21 mouse cellular contexts compared by ENCODE assay signal in the genomic region with DNA sequence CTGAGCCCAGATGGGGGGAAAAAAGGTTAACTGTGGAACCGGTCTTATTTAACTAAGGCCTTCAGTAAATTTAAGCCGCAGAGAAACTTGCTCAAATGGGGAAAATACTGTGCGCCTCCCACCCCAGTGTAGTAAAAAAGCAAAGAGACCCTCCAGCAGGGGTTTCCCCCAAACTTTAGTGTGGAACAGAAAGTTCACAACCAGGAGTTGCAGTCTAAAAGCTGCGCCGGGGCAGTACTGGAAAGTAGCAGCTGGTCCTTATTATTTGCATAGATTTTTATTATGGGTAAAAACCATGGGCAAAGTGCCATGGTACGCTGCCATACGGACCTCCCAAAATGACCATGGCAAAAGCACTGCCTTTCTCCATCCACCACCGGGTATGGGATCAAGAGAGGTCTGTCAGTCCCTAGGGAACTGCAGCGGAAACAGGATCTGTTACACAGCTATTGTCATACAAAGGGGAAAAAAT.
DNase-seq lines count a peak whose midpoint lies in the region; ATAC-seq lines count a peak whose summit lies in the region.
"Had no signal": no experiment of that assay in that cellular context is flagged by ENCODE, and none has a peak within 500 bp of the region (broad histone marks: within the 10 kb centered on the region; RNA-seq: fewer than 3 reads in every experiment).

No protein-coding gene starts in this region.

- no peak overlapping the region for H3K4me3 ChIP-seq in hindbrain, embryonic 14.5 days (replicated peaks; ENCODE audit: low read length)
- no peak overlapping the region for H3K4me3 ChIP-seq in hindbrain, embryonic 16.5 days (ENCODE audit: low read length)
- H3K4me3 ChIP-seq in embryonic facial prominence, embryonic 10.5 days, result no peak overlapping the region
- no peak overlapping the region for H3K4me3 ChIP-seq in embryonic facial prominence, embryonic 14.5 days (ENCODE audit: low read depth, low read length)
- H3K4me3 ChIP-seq: heart, embryonic 15.5 days; left cerebral cortex, adult 2 months; neural tube, embryonic 15.5 days had no signal

- H3K4me1 ChIP-seq in hindbrain, embryonic 14.5 days (replicated peaks; ENCODE audit: control insufficient read depth, insufficient read depth, low read length), result no peaks in the 10 kb centered on the region
- no peaks in the 10 kb centered on the region for H3K4me1 ChIP-seq in hindbrain, embryonic 16.5 days (ENCODE audit: control insufficient read depth, insufficient read depth, low read depth, low read length)
- peaks cover 26% of the 10 kb centered on the region for H3K4me1 ChIP-seq in embryonic facial prominence, embryonic 10.5 days
- peaks cover 8% of the 10 kb centered on the region; the same call in 1 of the 2 replicates for H3K4me1 ChIP-seq in embryonic facial prominence, embryonic 14.5 days (ENCODE audit: control insufficient read depth, insufficient read depth, low read length)
- H3K4me1 ChIP-seq: heart, embryonic 15.5 days; neural tube, embryonic 15.5 days had no signal

- H3K4me2 ChIP-seq in hindbrain, embryonic 14.5 days (replicated peaks), result no peak overlapping the region
- no peak overlapping the region for H3K4me2 ChIP-seq in hindbrain, embryonic 16.5 days (ENCODE audit: low read length)
- peak overlapping the region; percentile 15; the same call in 1 of the 2 replicates for H3K4me2 ChIP-seq in embryonic facial prominence, embryonic 14.5 days (ENCODE audit: low read depth, low read length)
- H3K4me2 ChIP-seq: heart, embryonic 15.5 days; neural tube, embryonic 15.5 days had no signal

- no peak overlapping the region for H3K27ac ChIP-seq in hindbrain, embryonic 14.5 days
- no peak overlapping the region for H3K27ac ChIP-seq in hindbrain, embryonic 16.5 days (ENCODE audit: low read depth, low read length)
- peak overlapping the region; percentile 59 for H3K27ac ChIP-seq in embryonic facial prominence, embryonic 10.5 days (replicated peaks)
- no peak overlapping the region for H3K27ac ChIP-seq in embryonic facial prominence, embryonic 14.5 days (replicated peaks; ENCODE audit: low read depth, low read length)
- H3K27ac ChIP-seq: heart, embryonic 15.5 days; left cerebral cortex, adult 2 months; neural tube, embryonic 15.5 days had no signal

- H3K27me3 ChIP-seq in hindbrain, embryonic 14.5 days (ENCODE audit: control insufficient read depth, insufficient read depth, low read length), result no peaks in the 10 kb centered on the region
- no peaks in the 10 kb centered on the region for H3K27me3 ChIP-seq in hindbrain, embryonic 16.5 days (replicated peaks; ENCODE audit: control insufficient read depth, insufficient read depth, low read length)
- no peaks in the 10 kb centered on the region for H3K27me3 ChIP-seq in embryonic facial prominence, embryonic 10.5 days (replicated peaks; ENCODE audit: low read depth, poor library complexity, severe bottlenecking)
- H3K27me3 ChIP-seq in embryonic facial prominence, embryonic 14.5 days (replicated peaks; ENCODE audit: control insufficient read depth, insufficient read depth, low read length), result 0 out of 2 replicates have a peak, but pooled peaks cover 4% of the 10 kb centered on the region
- H3K27me3 ChIP-seq: heart, embryonic 15.5 days; neural tube, embryonic 15.5 days had no signal

- ATAC-seq in hindbrain, embryonic 14.5 days (ENCODE audit: low FRiP score), result peak; percentile 57; the same call in 1 of the 2 replicates
- ATAC-seq in hindbrain, embryonic 16.5 days, result no peak
- 0 out of 2 replicates have a peak, but pooled peaks have one; percentile 30 for ATAC-seq in embryonic facial prominence, embryonic 14.5 days (ENCODE audit: low read depth)
- ATAC-seq: liver, postnatal 0 days had no signal

- WGBS in hindbrain, embryonic 14.5 days, result 53% methylated on average over 9 of the region's 9 CpGs
- 61% methylated on average over 9 of the region's 9 CpGs for WGBS in hindbrain, embryonic 16.5 days
- 45% methylated on average over 9 of the region's 9 CpGs for WGBS in embryonic facial prominence, embryonic 10.5 days
- 30% methylated on average over 9 of the region's 9 CpGs for WGBS in embryonic facial prominence, embryonic 14.5 days

- DNase-seq in hindbrain, embryonic 14.5 days (ENCODE audit: low spot score), result no peak
- peak; percentile 41 for DNase-seq in embryonic facial prominence, embryonic 10.5 days (ENCODE audit: low spot score)
- DNase-seq in embryonic facial prominence, embryonic 14.5 days (ENCODE audit: low spot score), result peak; percentile 63
- peak; percentile 9 for DNase-seq in mesoderm, embryonic 11.5 days (ENCODE audit: low read depth, low spot score)
- DNase-seq in gastrocnemius, adult 8-10 months (ENCODE audit: low spot score in 2 of 2), result no peak
- DNase-seq in cerebellum, adult 11-12 months, result no peak
- DNase-seq in right cerebral cortex, postnatal 14 days, result no peak
- DNase-seq: adrenal gland, adult 2 months; gastrocnemius, postnatal 14 days; heart, adult 18-20 months; heart, postnatal 4 days; kidney, adult 8-10 months; kidney, postnatal 25 days; liver, postnatal 0 days; lung, postnatal 14 days; right cerebral cortex, postnatal 25 days; thymus, postnatal 4 days had no signal

- no peaks in the 10 kb centered on the region for H3K36me3 ChIP-seq in hindbrain, embryonic 14.5 days (replicated peaks; ENCODE audit: control insufficient read depth, insufficient read depth)
- no peaks in the 10 kb centered on the region for H3K36me3 ChIP-seq in hindbrain, embryonic 16.5 days (ENCODE audit: control insufficient read depth, insufficient read depth, low read length)
- no peaks in the 10 kb centered on the region for H3K36me3 ChIP-seq in embryonic facial prominence, embryonic 10.5 days (replicated peaks)
- no peaks in the 10 kb centered on the region for H3K36me3 ChIP-seq in embryonic facial prominence, embryonic 14.5 days (ENCODE audit: control insufficient read depth, insufficient read depth, low read length)
- H3K36me3 ChIP-seq: heart, embryonic 15.5 days; neural tube, embryonic 15.5 days had no signal

- H3K9me3 ChIP-seq in hindbrain, embryonic 14.5 days (ENCODE audit: control insufficient read depth, low read length), result no peaks in the 10 kb centered on the region
- no peaks in the 10 kb centered on the region for H3K9me3 ChIP-seq in hindbrain, embryonic 16.5 days (ENCODE audit: control insufficient read depth, low read length)
- no peaks in the 10 kb centered on the region for H3K9me3 ChIP-seq in embryonic facial prominence, embryonic 10.5 days
- H3K9me3 ChIP-seq in embryonic facial prominence, embryonic 14.5 days (ENCODE audit: control insufficient read depth, low read length), result no peaks in the 10 kb centered on the region
- H3K9me3 ChIP-seq: heart, embryonic 15.5 days; neural tube, embryonic 15.5 days had no signal

- H3K9ac ChIP-seq in hindbrain, embryonic 14.5 days, result no peak overlapping the region
- H3K9ac ChIP-seq in hindbrain, embryonic 16.5 days (ENCODE audit: low read depth, low read length), result no peak overlapping the region
- no peak overlapping the region for H3K9ac ChIP-seq in embryonic facial prominence, embryonic 14.5 days (ENCODE audit: low read depth, low read length)
- H3K9ac ChIP-seq: heart, embryonic 15.5 days; liver, postnatal 0 days; neural tube, embryonic 15.5 days had no signal

Comparison
In these comparisons a context has a peak if more than half of its experiments do, and no peak if none do; other contexts are left out.
1. DNase-seq: peak in embryonic facial prominence, embryonic 10.5 days (single experiment), embryonic facial prominence, embryonic 14.5 days (single experiment) and mesoderm, embryonic 11.5 days (single experiment); none in hindbrain, embryonic 14.5 days (single experiment), gastrocnemius, adult 8-10 months (0 of 2), cerebellum, adult 11-12 months (single experiment) and right cerebral cortex, postnatal 14 days (single experiment).